Mouse (Mus musculus) CH12.LX (cell line): ENCODE measurements around the gene Ttf1.

ENCODE experiments used
- CHD2 ChIP-seq: IDR thresholded peaks from 2 replicates; pipeline ENCODE4 v1.6.1; 2011; ENCODE audit warnings: low read length, improper control_type of control experiment
- EP300 ChIP-seq: IDR thresholded peaks from 2 replicates; pipeline ENCODE4 v1.6.1; 2011; ENCODE audit warnings: low read length, improper control_type of control experiment
- HCFC1 ChIP-seq: IDR thresholded peaks from 2 replicates; pipeline ENCODE4 v1.6.1; 2012; ENCODE audit warnings: low read depth, mild to moderate bottlenecking, inconsistent platforms, low read length, improper control_type of control experiment
- POLR2A ChIP-seq: IDR thresholded peaks from 2 replicates; pipeline ENCODE4 v1.6.1; 2011; ENCODE audit warnings: low read depth, mild to moderate bottlenecking, improper control_type of control experiment, low read length
- TBP ChIP-seq: conservative IDR thresholded peaks from 2 replicates; pipeline ENCODE4 v1.6.1; 2011; ENCODE audit warnings: low read depth, low read length, improper control_type of control experiment

DNA sequence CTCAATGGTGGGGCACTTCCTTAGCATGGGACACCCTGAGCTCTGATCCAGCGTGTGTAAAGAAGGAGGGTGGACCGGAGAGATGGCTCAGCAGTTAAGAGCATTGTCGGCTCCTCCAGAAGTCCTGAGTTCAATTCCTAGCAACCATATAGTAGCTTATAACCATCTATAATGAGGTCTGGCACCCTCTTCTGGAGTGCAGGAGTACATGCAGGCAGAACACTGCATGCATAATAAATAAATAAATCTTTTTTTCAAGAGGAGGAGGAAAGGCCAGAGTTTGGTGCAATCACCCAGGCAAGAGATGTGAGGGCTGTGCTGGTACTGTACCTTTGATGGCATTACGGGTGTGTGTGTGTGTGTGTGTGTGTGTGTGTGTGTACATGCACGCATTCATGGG, 17.9 kb upstream of the Ttf1 start:
- TF ChIP-seq CHD2 = no peak
- no peak for TF ChIP-seq TBP
- TF ChIP-seq HCFC1 = no peak
- no peak for TF ChIP-seq POLR2A
- no peak for TF ChIP-seq EP300
